Mouse (Mus musculus) liver (tissue): ENCODE results near the gene Eif2b1.
"Not testable (repeated sequence)": the region's sequence is repeated elsewhere in the genome, so short reads cannot be mapped to it uniquely, and the experiment has no call there.

Source experiments
- DNase-seq: peaks from one replicate; pipeline ENCODE4 v3.0.0-alpha.2; 2020; ENCODE audit warnings: mixed read lengths

Gene Eif2b1

DNA sequence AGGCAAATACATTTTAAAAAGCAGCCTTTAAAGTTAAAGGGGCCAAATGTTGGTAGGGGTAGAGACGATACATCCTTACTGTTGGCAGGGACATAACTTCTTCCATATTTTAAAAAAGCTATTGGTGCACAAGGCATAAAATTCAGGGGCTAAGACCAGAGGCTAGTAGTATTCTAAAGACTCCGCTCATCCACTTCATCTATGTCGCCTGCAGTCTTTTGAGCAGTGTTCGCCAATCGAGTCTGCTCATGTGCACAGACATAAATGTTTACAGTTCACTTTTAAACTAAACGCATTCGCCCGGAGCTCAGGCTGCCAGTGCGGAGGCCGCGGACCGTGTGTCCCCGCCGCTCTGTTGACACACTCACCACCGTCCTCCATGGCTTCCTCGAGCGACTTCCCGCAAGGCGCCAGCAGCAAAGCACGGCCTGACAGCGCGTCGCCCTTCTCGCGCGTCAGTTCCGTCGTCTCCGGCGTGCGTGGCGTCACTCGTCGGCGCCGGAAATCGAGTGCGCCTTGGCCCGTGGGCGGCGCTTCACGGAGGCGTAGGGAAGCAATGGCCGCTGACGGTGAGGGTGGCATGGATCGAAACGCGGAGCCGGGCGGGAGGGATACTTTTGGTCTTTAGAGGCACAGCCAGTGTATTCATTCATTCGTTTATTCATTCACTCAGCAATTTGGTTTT lies at the start of gene Eif2b1, which contains the start of gene Gtf2h3:
TSS of gene Eif2b1 (minus strand) at position 499 of the 685 bp plus-strand sequence.
TSS of gene Gtf2h3 (plus strand) at position 508 of the 685 bp plus-strand sequence.
- peak; percentile 90 for DNase-seq

- no peak for DNase-seq
These were observed 45.4 kb upstream of the Eif2b1 start for GRCm38 (mm10) chr5:124624291-124624690.

DNA sequence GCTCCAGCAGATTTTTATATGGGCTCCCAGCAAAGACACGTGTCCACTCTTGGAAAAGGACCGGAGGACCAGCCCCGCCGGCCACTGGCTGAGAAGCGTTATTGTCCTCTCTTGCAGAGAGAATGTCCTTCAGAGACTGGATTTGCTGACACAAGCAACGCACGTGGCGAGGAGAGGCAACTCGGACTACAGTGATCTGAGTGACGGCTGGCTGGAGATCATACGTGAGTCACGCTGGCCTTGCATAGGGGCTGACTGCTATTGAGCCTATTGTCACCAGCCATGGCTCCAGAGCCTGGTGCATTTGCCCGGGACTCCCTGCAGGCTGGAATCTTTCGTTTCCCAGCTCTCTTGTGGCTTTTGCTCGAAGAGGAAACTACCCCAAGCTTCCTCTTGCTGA lies 44.0 kb upstream of the Eif2b1 start:
- DNase-seq = no peak

DNA sequence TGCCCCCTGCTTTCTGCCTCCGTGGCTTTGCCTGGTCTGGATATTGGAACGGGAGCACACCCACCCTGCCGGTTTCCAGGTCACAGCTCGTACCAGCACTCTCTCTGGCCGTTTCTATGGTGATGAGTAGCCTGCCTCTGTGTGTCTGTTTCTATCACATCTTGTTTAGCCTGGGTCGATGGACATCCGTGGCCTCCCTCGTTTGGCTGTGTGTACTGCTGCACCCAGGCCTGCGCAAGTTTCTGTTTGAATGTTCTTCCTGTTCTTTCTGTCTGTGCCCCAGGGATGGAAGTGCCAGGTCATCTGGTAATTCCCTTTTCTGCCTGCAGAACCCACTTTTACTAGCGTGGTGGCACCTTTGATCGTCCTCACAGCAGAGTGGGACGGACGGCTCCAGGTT lies 42.4 kb upstream of the Eif2b1 start:
- no peak for DNase-seq

DNA sequence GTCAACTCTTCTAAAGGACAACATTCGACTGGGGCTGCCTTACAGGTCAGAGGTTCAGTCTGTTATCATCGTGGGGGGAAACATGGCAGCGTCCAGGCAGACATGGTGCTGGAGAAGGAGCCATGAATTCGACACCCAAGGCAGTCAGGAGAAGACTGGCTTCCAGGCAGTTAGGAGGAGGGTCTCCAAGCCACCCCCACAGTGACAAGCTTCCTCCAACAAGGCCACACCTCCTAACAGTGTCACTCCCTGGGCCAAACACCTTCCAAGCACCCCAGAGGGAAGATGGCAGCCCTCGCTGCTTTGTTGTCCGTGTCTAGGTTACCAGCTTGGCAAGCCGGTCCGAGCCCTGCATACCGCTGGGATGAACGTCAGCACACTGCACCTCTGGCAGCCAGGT lies 39.8 kb upstream of the Eif2b1 start:
- no peak for DNase-seq

- DNase-seq = no peak
These were observed 35.8 kb upstream of the Eif2b1 start for GRCm38 (mm10) chr5:124614709-124615108.

GRCm38 (mm10) chr5:124610965-124611364 lies 32.0 kb upstream of the Eif2b1 start:
- peak; percentile 45 for DNase-seq

- DNase-seq = peak; percentile 49
These were observed 26.2 kb upstream of the Eif2b1 start for GRCm38 (mm10) chr5:124605041-124605622.

DNA sequence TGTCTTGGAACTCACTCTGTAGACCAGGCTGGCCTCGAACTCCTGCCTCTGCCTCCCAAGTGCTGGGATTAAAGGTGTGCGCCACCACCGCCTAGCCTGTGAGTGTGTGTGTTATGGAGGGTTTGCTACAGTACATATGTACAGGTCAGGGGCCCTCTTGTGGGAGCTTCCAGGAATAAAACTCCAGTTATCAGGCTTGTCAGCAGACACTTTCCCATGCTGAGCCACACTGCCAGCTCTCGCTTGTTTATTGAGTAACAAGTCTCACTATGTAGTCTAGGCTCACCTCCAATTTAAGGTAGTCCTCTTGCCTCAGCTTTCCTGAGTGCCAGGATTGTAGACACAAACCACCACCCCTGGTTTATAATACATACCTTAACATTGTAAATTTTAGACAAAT lies 25.4 kb upstream of the Eif2b1 start:
- DNase-seq = no peak

DNA sequence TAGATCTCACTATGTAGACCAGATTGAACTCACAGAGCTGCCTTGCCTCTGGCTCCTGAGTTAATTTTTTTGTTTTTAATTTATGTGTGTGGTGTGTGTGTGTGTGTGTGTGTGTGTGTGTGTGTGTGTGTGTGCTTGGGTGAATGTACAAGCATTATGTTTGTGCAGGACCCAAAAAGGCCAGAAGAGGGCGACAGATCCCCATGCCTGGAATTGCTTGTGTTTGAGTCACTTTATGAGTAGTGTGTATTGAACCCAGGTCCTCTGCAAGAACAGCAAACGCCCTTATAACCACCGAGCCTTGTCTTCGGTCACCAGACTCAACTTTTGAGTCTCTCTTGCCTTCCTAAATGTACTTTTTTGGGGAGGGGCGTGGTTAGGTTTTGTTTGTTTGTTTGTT lies 23.4 kb upstream of the Eif2b1 start:
- peak; percentile 59 for DNase-seq

DNA sequence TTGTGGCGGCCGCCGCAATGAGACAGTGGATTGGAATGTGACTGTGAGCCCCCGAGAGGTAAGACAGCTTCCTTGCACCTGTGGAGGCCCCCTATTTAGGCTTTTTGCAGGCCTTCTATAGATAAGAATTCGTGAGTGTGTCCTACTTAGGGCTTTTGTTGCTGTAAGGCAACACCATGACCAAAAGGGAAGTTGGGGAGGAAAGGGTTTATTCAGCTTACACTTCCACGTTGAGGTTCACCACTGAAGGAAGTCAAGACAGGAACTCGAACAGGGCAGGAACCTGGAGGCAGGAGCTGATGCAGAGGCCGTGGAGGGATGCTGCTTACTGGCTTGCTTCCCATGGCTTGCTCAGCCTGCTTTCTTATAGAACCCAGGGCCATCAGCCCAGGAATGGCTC lies 20.8 kb upstream of the Eif2b1 start:
- DNase-seq = not testable (repeated sequence)

DNA sequence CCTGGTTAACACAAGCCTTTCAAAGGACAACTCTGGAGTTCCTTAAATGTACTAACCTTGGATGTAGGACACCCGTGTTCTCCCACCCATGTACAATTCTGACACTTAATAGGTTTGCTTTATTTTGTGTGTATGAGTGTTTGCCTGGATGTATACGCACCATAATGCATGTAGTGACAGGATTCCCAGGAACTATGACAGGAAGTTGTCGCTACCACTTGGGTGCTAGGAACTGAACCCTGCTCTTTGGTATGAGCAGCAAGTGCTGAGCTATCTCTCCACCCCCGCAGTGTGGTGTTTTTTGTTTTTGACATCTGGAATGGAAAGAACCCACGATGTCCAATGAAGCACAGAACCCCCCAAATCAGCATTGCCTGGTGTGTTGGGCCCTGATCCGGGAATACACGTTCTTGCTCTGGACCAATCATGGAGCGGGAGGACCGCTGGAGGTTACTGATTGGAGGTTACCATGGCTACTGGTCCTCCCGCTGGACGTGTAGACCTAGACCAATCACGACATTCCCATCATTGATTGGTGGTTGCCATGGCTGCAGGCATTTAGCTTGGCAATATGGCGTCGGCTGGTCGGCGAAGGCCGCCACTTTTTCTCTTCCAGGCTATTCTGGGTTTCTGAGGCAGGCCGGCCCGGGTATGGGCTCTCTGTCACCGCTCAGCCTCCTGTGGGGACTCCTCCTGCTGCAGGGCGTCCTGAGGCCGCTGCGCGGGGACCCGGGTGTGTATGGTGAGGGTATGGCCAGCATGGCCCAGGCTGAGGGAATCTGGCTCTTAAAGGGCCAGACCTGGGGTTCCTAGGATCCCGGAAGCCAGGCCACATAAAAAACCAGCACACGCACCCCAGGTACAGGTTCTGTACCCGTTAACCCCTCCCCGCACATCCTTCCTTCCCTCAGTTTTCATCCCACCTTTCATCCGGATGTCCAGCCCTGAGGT lies 19.6 kb upstream of the Eif2b1 start:
- DNase-seq = peak; percentile 84

DNA sequence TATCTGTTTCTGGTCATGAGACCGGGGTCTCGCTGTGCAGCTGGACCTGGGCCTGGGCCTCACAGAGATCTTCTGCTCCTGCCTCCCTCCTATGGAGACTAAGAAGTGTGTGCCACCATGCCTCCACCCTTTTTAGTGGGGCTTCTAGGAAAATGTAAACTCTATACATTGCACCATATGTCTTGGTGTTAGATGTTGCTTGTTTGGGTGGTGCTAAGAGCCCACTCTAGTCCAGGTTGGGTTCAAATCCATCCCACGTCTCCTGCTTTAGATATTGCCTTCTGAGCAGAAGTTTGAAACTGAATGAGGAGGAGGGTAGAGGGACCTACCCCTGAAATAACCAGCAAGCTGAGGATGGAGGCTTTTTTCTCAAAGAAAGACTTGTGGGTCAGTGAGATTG lies 13.8 kb upstream of the Eif2b1 start:
- DNase-seq = no peak

DNA sequence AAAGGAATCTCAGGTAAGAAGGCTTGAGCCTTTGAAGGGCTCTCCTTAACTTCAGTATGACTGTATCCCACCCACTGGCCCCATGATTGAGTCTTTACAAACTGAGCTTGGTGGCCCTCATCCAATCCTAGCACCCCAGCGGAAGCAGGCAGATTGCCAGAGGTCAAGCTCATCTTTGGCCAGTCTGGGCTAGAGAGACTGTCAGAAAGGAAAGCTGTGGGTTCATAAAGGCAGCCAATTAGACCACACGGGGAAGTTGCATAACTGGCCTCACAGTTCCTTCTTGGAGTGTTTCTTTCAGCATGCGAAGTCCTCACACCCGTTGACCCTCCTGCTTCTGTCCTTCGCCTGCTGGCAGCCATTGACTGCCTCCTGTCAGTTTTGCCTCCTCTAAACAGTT lies 3.6 kb upstream of the Eif2b1 start:
- DNase-seq = no peak

DNA sequence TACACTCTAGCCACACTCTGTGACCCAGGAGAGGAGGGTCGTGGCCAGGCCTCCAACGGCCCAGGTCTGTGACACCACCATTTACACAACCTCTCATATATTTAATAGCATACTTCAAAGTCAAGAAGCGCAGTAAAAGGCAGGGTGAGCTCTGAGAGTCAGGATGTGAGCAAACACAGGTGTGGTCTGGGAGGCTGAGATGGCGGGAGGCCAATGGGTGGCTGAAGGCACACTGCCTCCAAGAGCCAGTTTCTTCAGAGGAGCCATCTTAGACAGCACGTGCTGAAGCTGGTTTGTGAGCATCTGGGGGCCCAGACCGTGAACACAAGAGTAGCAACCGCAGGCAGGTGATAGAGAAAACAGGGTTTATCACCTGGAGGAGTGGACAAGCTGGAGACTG lies 3.5 kb downstream of the Eif2b1 start:
- DNase-seq = no peak

- no peak for DNase-seq
These were observed 7.9 kb downstream of the Eif2b1 start for GRCm38 (mm10) chr5:124571068-124571467.

GRCm38 (mm10) chr5:124555145-124555544 lies 23.8 kb downstream of the Eif2b1 start:
- no peak for DNase-seq

- DNase-seq = no peak
These were observed 25.3 kb downstream of the Eif2b1 start for GRCm38 (mm10) chr5:124553607-124554006.

DNA sequence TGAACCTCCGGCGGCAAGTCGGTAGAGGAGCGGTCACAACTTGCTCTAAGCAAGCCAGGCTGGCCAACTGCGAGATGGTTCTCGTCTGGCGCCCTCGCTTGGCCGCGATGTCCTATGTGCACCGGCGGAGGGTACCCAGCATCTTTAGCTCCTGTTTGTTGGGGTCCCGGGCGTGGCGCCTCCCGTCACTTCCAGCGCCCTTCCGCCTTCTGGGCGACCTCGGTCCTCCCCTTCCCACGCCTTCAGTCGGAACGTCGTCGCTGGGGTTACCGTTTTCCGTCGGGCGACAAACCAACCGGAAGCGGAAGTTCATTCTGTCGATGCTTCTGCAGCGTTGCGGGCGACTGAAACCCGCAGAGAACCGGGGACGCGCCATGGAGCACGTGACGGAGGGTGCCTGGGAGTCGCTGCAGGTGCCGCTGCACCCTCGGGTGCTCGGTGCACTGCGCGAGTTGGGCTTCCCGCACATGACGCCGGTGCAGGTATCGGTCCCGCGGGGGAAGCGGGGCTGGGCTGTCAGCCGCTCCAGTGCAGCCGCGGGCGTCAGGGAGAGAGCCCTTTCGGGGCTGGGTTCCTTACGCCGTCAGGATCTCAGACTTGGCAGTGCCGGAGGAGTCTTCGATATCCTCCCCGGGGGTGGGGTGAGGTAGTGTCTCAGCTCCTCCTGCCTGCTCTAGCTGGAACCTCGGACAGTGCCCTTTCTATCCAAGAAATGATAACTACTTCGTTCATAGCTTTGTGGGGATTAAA lies 26.2 kb downstream of the Eif2b1 start, which contains the start of gene Ddx55:
TSS of gene Ddx55 (plus strand) at position 307 of the 750 bp plus-strand sequence.
- peak; percentile 88 for DNase-seq

DNA sequence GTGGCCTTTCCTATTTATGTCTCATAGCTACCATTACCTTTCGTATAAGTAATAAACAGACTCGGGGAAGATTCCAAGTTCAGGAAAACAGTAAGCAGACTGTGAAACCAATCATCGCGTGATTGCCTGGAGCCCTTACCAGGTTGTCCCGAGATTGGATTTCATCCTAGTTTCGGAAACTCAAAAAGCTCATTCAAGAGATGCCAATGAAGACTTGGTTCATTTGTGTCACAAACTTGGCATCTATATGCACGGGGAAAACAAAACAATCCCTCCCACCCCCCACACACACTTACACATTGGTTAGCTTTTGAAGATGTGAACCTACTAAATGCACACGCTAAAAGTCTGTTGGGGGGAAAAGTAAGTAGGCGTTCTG lies 26.8 kb downstream of the Eif2b1 start:
- no peak for DNase-seq

DNA sequence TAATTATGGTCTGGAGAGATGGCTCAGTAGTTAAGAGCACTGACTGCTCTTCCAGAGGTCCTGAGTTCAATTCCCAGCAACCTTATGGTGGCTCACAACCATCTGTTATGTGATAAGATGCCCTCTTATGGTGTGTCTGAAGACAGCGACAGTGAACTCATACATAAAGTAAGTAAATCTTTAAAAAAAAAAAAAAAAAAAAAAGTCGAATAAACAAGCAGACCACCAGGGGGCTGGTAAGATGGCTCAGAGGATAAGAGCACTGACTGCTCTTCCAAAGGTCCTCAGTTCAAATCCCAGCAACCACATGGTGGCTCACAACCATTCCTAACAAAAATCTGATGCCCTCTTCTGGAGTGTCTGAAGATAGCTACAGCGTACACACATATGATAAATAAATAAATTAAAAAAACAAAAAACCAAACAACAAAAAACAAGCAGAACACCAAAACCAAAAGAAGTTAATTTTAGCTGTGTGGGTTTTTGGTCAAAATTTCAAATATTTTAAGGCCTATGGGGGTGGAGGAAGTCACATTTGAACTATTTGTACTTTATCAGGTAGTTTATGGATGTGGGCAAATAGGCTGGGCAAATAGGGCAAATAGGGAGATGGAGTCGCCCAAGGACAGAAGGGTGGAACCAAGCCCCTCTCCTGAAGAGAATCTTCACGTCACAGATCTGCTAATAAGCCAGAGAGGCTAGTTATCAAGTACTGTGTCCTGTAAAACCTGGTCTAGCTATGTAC lies 27.4 kb downstream of the Eif2b1 start:
- not testable (repeated sequence) for DNase-seq

DNA sequence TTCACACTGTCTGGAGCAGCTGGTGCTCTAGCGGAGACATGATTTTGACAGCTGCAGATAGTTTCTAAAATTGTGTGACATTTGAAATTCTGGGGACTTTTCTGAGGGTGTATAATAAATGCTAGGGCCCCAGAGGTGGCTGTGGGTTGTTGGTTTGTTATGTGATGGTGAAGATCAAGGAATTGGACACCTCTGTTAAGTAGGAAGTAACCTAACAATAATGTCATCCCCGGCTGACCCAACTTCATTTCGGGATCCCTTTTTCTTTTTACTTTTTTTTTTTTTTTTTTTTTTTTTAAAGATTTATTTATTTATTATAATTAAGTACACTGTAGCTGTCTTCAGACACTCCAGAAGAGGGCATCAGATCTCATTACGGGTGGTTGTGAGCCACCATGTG lies 28.2 kb downstream of the Eif2b1 start:
- not testable (repeated sequence) for DNase-seq
